ENCODE assay signal across 8 mouse cellular contexts in genomic region chr11:98586087-98586891, GRCm38 (mm10). TPM values are rescaled to one million over a fixed set of nuclear protein-coding genes. Genes with fewer than 3 reads are reported as not detected.
A peak's percentile ranks its signal among the peaks of the same experiment; 100 is the strongest.
DNase-seq lines count a peak whose midpoint lies in the region; ATAC-seq and TF ChIP-seq lines count a peak whose summit lies in the region.

No protein-coding gene starts in this region.

- H3K27ac ChIP-seq in testis, adult 2 months (ENCODE audit: control insufficient read depth, insufficient read depth, low read depth, low read length): peak overlapping the region; percentile 37
- H3K27ac ChIP-seq in heart, postnatal 0 days (ENCODE audit: low read depth): peak overlapping the region; percentile 92
- H3K27ac ChIP-seq in limb, embryonic 10.5 days: peak overlapping the region; percentile 89
- peak overlapping the region; percentile 86 for H3K27ac ChIP-seq in neural tube, embryonic 13.5 days (replicated peaks)

- TF ChIP-seq POLR2A in testis, adult 2 months (IDR thresholded peaks at IDR 0.05; ENCODE audit: control insufficient read depth, low read depth, low read length): no peak

- peak; percentile 36 for DNase-seq in adrenal gland, adult 8-10 months
- no peak for DNase-seq in adrenal gland, adult 2 months
- DNase-seq in testis, postnatal 14 days (ENCODE audit: low spot score): no peak
- DNase-seq in heart, postnatal 0 days (ENCODE audit: low spot score): peak; percentile 38
- DNase-seq in limb, embryonic 10.5 days (ENCODE audit: low spot score): no peak
- DNase-seq in retina, embryonic 14.5 days (ENCODE audit: low spot score): no peak

- peak overlapping the region; percentile 78 for H3K4me2 ChIP-seq in heart, postnatal 0 days (ENCODE audit: low read depth, low read length)
- peak overlapping the region; percentile 91 for H3K4me2 ChIP-seq in neural tube, embryonic 13.5 days

- no peaks in the 10 kb centered on the region for H3K9me3 ChIP-seq in heart, postnatal 0 days (replicated peaks; ENCODE audit: control insufficient read depth, low read length)
- H3K9me3 ChIP-seq in limb, embryonic 10.5 days (replicated peaks): no peaks in the 10 kb centered on the region
- no peaks in the 10 kb centered on the region for H3K9me3 ChIP-seq in neural tube, embryonic 13.5 days

- peak overlapping the region; percentile 81 for H3K9ac ChIP-seq in heart, postnatal 0 days (replicated peaks; ENCODE audit: low read depth, low read length)
- peak overlapping the region; percentile 90 for H3K9ac ChIP-seq in neural tube, embryonic 13.5 days

- no peaks in the 10 kb centered on the region for H3K27me3 ChIP-seq in testis, adult 2 months (ENCODE audit: control insufficient read depth, insufficient read depth, low read length)
- no peaks in the 10 kb centered on the region for H3K27me3 ChIP-seq in heart, postnatal 0 days (ENCODE audit: control insufficient read depth, insufficient read depth, low read length)
- H3K27me3 ChIP-seq in limb, embryonic 10.5 days (ENCODE audit: low read depth, poor library complexity, severe bottlenecking): peaks cover 6% of the 10 kb centered on the region; the same call in 1 of the 2 replicates
- H3K27me3 ChIP-seq in neural tube, embryonic 13.5 days: no peaks in the 10 kb centered on the region; the same call in 1 of the 2 replicates

- 1% methylated on average over 22 of the region's 22 CpGs for WGBS in heart, postnatal 0 days
- 1% methylated on average over 22 of the region's 22 CpGs for WGBS in limb, embryonic 10.5 days
- 3% methylated on average over 22 of the region's 22 CpGs for WGBS in neural tube, embryonic 13.5 days

- peak overlapping the region; percentile 88 for H3K4me3 ChIP-seq in testis, adult 2 months (ENCODE audit: control insufficient read depth, low read depth, low read length)
- peak overlapping the region; percentile 79 for H3K4me3 ChIP-seq in heart, postnatal 0 days (ENCODE audit: low read depth, low read length)
- peak overlapping the region; percentile 94 for H3K4me3 ChIP-seq in limb, embryonic 10.5 days
- H3K4me3 ChIP-seq in neural tube, embryonic 13.5 days: peak overlapping the region; percentile 73

- H3K4me1 ChIP-seq in testis, adult 2 months (ENCODE audit: control insufficient read depth, insufficient read depth, low read length): peaks cover 5% of the 10 kb centered on the region
- H3K4me1 ChIP-seq in heart, postnatal 0 days (ENCODE audit: control insufficient read depth, insufficient read depth): peaks cover 39% of the 10 kb centered on the region
- H3K4me1 ChIP-seq in limb, embryonic 10.5 days: peaks cover 42% of the 10 kb centered on the region
- H3K4me1 ChIP-seq in neural tube, embryonic 13.5 days (replicated peaks): peaks cover 37% of the 10 kb centered on the region

- no peak for TF ChIP-seq EP300 in heart, postnatal 0 days (IDR thresholded peaks at IDR 0.05; ENCODE audit: low read depth)

- H3K36me3 ChIP-seq in testis, adult 2 months (ENCODE audit: control insufficient read depth, insufficient read depth, low read length): no peaks in the 10 kb centered on the region
- H3K36me3 ChIP-seq in heart, postnatal 0 days (replicated peaks; ENCODE audit: control insufficient read depth, insufficient read depth, low read length): peaks cover 20% of the 10 kb centered on the region
- peaks cover 34% of the 10 kb centered on the region for H3K36me3 ChIP-seq in limb, embryonic 10.5 days
- H3K36me3 ChIP-seq in neural tube, embryonic 13.5 days: peaks cover 26% of the 10 kb centered on the region

- no peak for TF ChIP-seq CTCF in testis, adult 2 months (IDR thresholded peaks at IDR 0.05; ENCODE audit: control insufficient read depth, insufficient read depth, insufficient replicate concordance, low read depth, low read length)
- TF ChIP-seq CTCF in heart, postnatal 0 days (IDR thresholded peaks at IDR 0.05; ENCODE audit: low read depth): no peak

- 0 out of 2 replicates have a peak, but pooled peaks have one; percentile 1 for ATAC-seq in heart, postnatal 0 days (ENCODE audit: insufficient read depth, low read depth)
- ATAC-seq in neural tube, embryonic 13.5 days (ENCODE audit: low read depth): peak; percentile 66

RNA-seq across cellular contexts. Expression of gene Ormdl3, which starts 0.9 kb away (rescaled TPM):
- total RNA-seq in adrenal gland, adult 8-10 months (2022): 100 to 1,000 TPM; 102 to 147 (median 129) TPM
- 100 to 1,000 TPM in 1 of 2 experiments, 10 to 100 TPM in 1; 94.9 to 180 TPM for total RNA-seq in adrenal gland, adult 2 months (2021)
- polyA plus RNA-seq in adrenal gland, adult 2 months (2012; rRNA removed): 151 and 188 TPM in 2 replicates
- polyA plus RNA-seq in testis, adult 2 months (2012; rRNA removed): 96.2 and 111 TPM in 2 replicates
- 36.1 and 44.8 TPM in 2 replicates for total RNA-seq in heart, postnatal 0 days (2014; rRNA removed; ENCODE audit: low replicate concordance)
- 49.4 and 50.2 TPM in 2 replicates for polyA plus RNA-seq in heart, postnatal 0 days (2015; fragmentation: Nextera tagmentation; extraction: Ambion mirVana)
- polyA plus RNA-seq in limb, embryonic 10.5 days (2016; fragmentation: Nextera tagmentation; extraction: Ambion mirVana): 46.9 and 55.0 TPM in 2 replicates
- polyA plus RNA-seq in neural tube, embryonic 13.5 days (2015; fragmentation: Nextera tagmentation; extraction: Ambion mirVana): 78.0 and 81.0 TPM in 2 replicates

RNA-seq across cellular contexts. Expression of gene Lrrc3c, which starts 11.8 kb away (rescaled TPM):
- total RNA-seq in adrenal gland, adult 8-10 months (2022): not detected
- not detected for total RNA-seq in adrenal gland, adult 2 months (2021)
- polyA plus RNA-seq in adrenal gland, adult 2 months (2012; rRNA removed): not detected in 2 replicates
- polyA plus RNA-seq in testis, adult 2 months (2012; rRNA removed): not detected in 2 replicates
- not detected in 2 replicates for total RNA-seq in heart, postnatal 0 days (2014; rRNA removed; ENCODE audit: low replicate concordance)
- polyA plus RNA-seq in heart, postnatal 0 days (2015; fragmentation: Nextera tagmentation; extraction: Ambion mirVana): not detected in 2 replicates
- not detected in 2 replicates for polyA plus RNA-seq in limb, embryonic 10.5 days (2016; fragmentation: Nextera tagmentation; extraction: Ambion mirVana)
- not detected in 2 replicates for polyA plus RNA-seq in neural tube, embryonic 13.5 days (2015; fragmentation: Nextera tagmentation; extraction: Ambion mirVana)

RNA-seq across cellular contexts. Expression of gene Zpbp2, which starts 35.4 kb away (rescaled TPM):
- total RNA-seq in adrenal gland, adult 8-10 months (2022): 1 to 10 TPM in 1 of 4 experiments, under 1 TPM in 2, not detected in 1; 0.51 to 1.1 (median 0.74) TPM
- under 1 TPM; 0.66 to 0.69 TPM for total RNA-seq in adrenal gland, adult 2 months (2021)
- 0.10 and 0.30 TPM in 2 replicates for polyA plus RNA-seq in adrenal gland, adult 2 months (2012; rRNA removed)
- 274 and 283 TPM in 2 replicates for polyA plus RNA-seq in testis, adult 2 months (2012; rRNA removed)
- not detected in 2 replicates for total RNA-seq in heart, postnatal 0 days (2014; rRNA removed; ENCODE audit: low replicate concordance)
- 0.14 and 0.23 TPM in 2 replicates for polyA plus RNA-seq in heart, postnatal 0 days (2015; fragmentation: Nextera tagmentation; extraction: Ambion mirVana)
- 0.14 TPM in 1 of 2 replicates, not detected in the other for polyA plus RNA-seq in limb, embryonic 10.5 days (2016; fragmentation: Nextera tagmentation; extraction: Ambion mirVana)
- 0.23 TPM in 1 of 2 replicates, not detected in the other for polyA plus RNA-seq in neural tube, embryonic 13.5 days (2015; fragmentation: Nextera tagmentation; extraction: Ambion mirVana)

RNA-seq across cellular contexts. Expression of gene Gm12355, which starts 39.2 kb away (rescaled TPM):
- 10 to 100 TPM; 12.6 to 16.2 (median 14.5) TPM for total RNA-seq in adrenal gland, adult 8-10 months (2022)
- total RNA-seq in adrenal gland, adult 2 months (2021): 10 to 100 TPM in 1 of 2 experiments, 1 to 10 TPM in 1; 6.3 to 15.3 TPM
- polyA plus RNA-seq in adrenal gland, adult 2 months (2012; rRNA removed): not detected in 2 replicates
- polyA plus RNA-seq in testis, adult 2 months (2012; rRNA removed): 0.11 and 0.16 TPM in 2 replicates
- total RNA-seq in heart, postnatal 0 days (2014; rRNA removed; ENCODE audit: low replicate concordance): 0.15 and 0.19 TPM in 2 replicates
- 0.23 and 0.26 TPM in 2 replicates for polyA plus RNA-seq in heart, postnatal 0 days (2015; fragmentation: Nextera tagmentation; extraction: Ambion mirVana)
- polyA plus RNA-seq in limb, embryonic 10.5 days (2016; fragmentation: Nextera tagmentation; extraction: Ambion mirVana): 1.3 and 1.8 TPM in 2 replicates
- polyA plus RNA-seq in neural tube, embryonic 13.5 days (2015; fragmentation: Nextera tagmentation; extraction: Ambion mirVana): 0.89 and 1.1 TPM in 2 replicates

RNA-seq across cellular contexts. Expression of gene Gsdma3, which starts 39.9 kb away (rescaled TPM):
- 10 to 100 TPM in 1 of 4 experiments, 1 to 10 TPM in 3; 1.5 to 14.3 (median 4.9) TPM for total RNA-seq in adrenal gland, adult 8-10 months (2022)
- total RNA-seq in adrenal gland, adult 2 months (2021): 10 to 100 TPM in 1 of 2 experiments, 1 to 10 TPM in 1; 4.7 to 19.4 TPM
- not detected in 2 replicates for polyA plus RNA-seq in adrenal gland, adult 2 months (2012; rRNA removed)
- polyA plus RNA-seq in testis, adult 2 months (2012; rRNA removed): 0.20 TPM in 2 replicates
- total RNA-seq in heart, postnatal 0 days (2014; rRNA removed; ENCODE audit: low replicate concordance): not detected in 2 replicates
- polyA plus RNA-seq in heart, postnatal 0 days (2015; fragmentation: Nextera tagmentation; extraction: Ambion mirVana): not detected in 2 replicates
- polyA plus RNA-seq in limb, embryonic 10.5 days (2016; fragmentation: Nextera tagmentation; extraction: Ambion mirVana): not detected in 2 replicates
- not detected in 2 replicates for polyA plus RNA-seq in neural tube, embryonic 13.5 days (2015; fragmentation: Nextera tagmentation; extraction: Ambion mirVana)

Comparison
In these comparisons a context has a peak if more than half of its experiments do, and no peak if none do; other contexts are left out.
1. DNase-seq: peak in adrenal gland, adult 8-10 months (single experiment) and heart, postnatal 0 days (single experiment); none in adrenal gland, adult 2 months (single experiment), testis, postnatal 14 days (single experiment), limb, embryonic 10.5 days (single experiment) and retina, embryonic 14.5 days (single experiment).
2. H3K27ac ChIP-seq: peak in every context shown above with its lines; median percentile 92 in heart, postnatal 0 days; 89 in limb, embryonic 10.5 days; 86 in neural tube, embryonic 13.5 days; 37 in testis, adult 2 months.
3. RNA of gene Zpbp2, which starts 35.4 kb away (polyA plus RNA-seq): 274 to 283 TPM in testis, adult 2 months; 0.23 TPM in neural tube, embryonic 13.5 days, 0.14 TPM in limb, embryonic 10.5 days, 0.14 to 0.23 TPM in heart, postnatal 0 days and 0.10 to 0.30 TPM in adrenal gland, adult 2 months; every median in the first group is over 100 times any median in the second.
4. Peak in every context shown above with its lines, with median percentiles within 50 percentile points of each other: H3K4me3 ChIP-seq.